Mouse (Mus musculus): ENCODE data around the gene Tmem72.
A peak's percentile ranks its signal among the peaks of the same experiment; 100 is the strongest.

DNA sequence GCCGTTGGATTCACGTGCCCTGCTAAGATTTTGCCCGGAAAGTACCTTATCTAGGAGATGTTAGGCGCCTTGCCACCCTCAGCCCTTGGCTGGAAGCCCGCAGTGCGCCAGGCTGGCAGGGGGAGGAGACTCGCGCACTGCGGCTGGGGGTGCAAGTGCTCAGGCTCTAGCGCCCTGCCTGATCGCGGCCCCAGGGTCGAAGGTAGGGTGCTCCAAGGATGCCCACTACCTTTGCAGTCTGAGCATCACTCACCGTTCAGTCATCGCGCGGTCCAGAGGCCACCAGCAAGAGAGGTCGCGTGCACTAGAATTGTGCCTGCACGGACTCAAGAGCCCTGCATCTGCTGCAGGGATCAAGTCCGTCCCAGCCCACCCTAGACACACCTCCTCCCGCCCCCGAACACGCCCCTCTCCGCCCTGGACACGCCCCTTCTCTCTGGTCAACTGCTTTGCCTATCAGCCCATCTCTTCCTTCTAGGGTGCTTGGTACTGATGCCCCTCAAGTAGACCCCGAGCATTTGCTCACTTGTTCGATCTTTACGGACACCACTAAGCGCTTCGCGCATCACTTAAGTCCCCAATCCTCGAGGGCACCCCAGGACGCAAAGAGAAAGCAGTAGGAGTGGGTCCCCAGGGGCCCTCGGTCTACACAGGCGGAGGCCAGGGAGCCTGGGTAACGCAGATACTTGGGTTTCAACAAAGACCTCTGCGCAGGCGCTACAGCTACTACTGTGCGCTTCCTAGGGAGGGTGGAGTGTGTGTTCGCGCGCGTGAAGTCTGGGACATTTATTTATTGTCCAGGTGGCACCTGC is 43.0 kb downstream of the Tmem72 start, which contains the start of gene Rassf4:
- TF ChIP-seq CTCF (IDR thresholded peaks at IDR 0.05; ENCODE audit: low read depth, low read length): no peak
- 0 out of 2 replicates have a peak, but pooled peaks have one; percentile 32 for TF ChIP-seq POLR2A (IDR thresholded peaks at IDR 0.05; ENCODE audit: borderline replicate concordance, low read depth, low read length)
